Mouse (Mus musculus) adrenal gland, postnatal 36 days (tissue): ENCODE measurements around the gene Ankrd6. TPM values are rescaled to one million over a fixed set of nuclear protein-coding genes. Genes with fewer than 3 reads are reported as not detected.
A peak's percentile ranks its signal among the peaks of the same experiment; 100 is the strongest.
"Not testable (repeated sequence)": the region's sequence is repeated elsewhere in the genome, so short reads cannot be mapped to it uniquely, and the experiment has no call there.

Source experiments
- DNase-seq, 2 experiments: peaks; one replicate each; pipeline ENCODE4 v3.0.0; 2021; ENCODE audit warnings: mixed read lengths in 1 of 2
- long read RNA-seq, 2 experiments: library from polyadenylated mRNA; stranded (forward); transcript quantifications; one replicate each; pipeline ENCODE4 v2.0.0; 2021; ENCODE audit warnings: borderline sequencing depth in 2 of 2
- total RNA-seq, 2 experiments: library from RNA; stranded (reverse); gene quantifications; 2 replicates each; pipeline ENCODE4 v1.2.3; 2021

Gene Ankrd6
- 1 to 10 TPM; 1.6 to 3.1 TPM for total RNA-seq
- long read RNA-seq, experiment 1, result 0 reads
- long read RNA-seq, experiment 2, result 0 reads

DNA sequence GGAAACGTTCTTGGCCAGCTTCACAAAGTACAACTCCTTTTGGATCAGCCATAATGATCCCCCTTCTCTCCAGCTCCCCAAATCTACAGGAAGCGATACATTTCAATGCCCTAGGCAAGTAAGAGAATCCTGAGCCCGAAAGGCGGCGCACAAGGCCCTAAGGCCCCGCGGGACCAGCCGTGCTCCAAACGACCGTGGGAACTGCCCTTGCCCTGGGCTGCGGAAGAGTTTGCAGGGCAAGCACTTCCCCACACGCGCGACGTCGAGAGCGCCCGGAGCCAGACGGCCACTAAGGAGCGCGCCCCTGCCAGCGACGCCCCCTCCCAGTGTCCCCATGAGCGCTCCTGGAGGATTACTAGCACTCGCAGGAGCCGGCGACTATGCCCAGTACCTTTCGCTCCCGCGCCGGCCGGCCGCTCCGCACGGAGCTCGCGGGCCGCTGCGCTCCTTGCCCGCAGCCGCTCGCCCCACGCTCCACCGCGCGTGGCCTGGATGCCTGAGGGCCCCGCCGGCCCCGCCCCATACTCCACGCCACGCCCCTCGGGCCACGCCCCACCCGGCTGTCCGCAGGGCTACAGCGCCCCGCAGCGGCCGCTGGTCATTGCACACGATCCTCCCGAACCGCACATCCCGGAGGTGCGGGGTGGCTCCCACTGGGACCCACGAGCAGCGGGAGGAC lies at the start of gene Ankrd6:
Ankrd6 (minus strand) TSS at position 486 of the 679 bp plus-strand sequence.
- peak; percentile 84 to 88 for DNase-seq

DNA sequence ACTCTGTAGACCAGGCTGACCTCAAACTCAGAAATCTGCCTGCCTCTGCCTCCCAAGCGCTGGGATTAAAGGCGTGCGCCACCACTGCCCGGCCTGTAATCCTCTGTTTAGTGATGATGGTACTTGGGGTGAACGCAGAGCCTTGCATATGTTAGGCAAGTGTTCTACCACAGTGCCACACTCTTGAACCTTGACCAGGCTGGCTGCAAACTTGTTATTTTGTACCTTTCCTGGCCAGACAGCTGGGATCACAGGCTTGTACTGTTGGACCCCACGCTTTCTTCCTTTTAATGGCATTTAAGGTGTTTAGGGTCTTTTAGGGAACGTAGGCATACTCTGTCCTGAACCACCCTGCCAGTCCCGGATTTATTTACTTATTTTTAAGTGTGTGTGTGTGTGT lies 48.4 kb upstream of the Ankrd6 start:
- no peak for DNase-seq

DNA sequence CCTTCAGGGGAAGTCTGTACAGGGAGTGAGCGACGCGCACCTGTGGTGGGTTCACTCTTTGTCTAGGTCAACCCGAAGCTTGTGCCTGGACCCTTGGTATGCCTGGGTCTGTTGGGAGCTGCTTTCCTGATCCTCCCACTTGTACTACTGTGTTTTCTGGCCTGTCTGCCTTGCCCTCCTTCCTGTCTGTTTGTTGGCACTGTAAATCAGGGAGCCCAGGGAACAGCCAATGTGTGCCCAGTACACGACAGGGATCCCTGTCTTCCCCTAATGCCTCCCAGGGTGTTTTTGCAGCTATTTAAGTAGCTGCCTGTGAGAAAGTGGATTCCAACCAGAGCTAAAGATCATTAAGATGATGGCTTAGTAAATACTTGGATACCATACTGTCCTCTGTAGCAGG lies 46.9 kb upstream of the Ankrd6 start:
- no peak for DNase-seq

DNA sequence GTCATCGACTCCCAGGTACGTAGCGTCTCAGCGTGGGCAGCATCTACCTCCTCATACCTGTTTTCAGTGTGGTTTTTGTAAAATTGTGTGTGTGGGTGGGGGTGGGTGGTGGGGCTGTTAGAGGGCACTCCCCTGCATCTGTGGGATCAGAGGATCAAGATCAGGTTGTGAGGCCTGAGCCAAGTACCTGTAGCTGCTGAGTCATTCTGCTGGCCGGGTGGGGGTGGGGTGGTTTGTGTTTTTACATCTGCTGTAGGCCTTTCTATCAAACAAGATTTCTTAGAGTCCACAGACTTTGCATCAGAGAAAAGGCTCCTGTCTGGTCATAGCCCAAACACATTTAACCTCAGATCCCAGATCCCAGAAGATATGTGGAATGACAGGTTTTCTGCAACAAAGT lies 45.4 kb upstream of the Ankrd6 start:
- DNase-seq, result no peak

DNA sequence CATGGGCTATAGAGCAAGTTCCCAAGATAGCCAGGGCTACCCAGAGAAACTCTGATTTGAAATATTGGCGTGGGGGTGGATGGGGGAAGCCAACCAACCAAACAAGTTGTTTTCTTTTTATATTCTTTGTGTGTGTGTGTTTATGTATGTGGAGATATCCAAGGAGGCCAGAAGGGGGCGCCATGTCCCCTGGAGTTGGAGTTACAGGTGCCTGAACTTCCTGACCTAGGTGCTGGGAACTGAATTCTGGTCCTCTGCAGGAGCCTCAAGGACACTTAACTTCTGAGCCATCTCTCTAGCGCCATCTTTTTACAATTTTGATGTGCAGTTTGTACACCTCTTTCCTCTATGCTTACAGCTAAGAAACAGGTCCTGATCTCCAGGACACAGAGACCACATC lies 43.5 kb upstream of the Ankrd6 start:
- DNase-seq, result no peak

DNA sequence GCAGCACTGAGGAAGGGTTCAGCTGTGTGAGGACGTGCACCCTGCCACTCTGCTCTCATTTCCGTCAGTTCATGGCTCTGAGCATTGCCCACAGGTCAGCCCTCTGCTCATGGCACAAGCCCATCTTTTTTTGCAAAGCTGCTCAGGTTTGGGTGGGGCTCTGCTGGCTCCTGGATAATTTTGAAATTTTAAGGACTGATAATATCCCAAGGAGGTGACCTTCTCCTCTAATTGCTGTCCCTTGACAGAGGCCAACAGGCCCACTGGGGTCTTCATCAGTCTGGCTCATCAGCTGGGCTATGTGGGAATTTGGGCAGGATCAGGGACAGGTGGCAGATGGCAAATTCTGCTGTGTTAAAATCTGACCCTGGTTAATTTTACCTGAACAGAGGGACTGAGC lies 38.7 kb upstream of the Ankrd6 start:
- no peak for DNase-seq

DNA sequence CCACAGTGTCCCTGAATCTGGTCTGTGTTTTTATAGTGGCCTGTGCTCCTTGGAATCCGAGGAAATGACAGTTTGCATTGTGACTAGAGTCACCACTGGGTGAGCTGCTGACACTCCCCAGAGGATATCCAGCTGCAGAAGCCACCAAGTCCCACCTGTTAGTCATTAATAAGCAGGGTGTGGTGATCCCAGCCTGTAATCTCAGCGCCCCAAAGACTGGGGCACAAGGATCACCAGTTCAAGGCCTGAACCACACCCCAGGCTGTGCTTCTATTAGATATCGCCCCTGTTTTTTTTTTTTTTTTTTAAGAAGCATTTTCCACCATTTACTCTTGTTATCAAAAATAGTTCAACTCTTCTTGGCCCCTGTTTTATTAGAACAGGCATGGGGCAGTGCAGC lies 36.4 kb upstream of the Ankrd6 start:
- no peak for DNase-seq

DNA sequence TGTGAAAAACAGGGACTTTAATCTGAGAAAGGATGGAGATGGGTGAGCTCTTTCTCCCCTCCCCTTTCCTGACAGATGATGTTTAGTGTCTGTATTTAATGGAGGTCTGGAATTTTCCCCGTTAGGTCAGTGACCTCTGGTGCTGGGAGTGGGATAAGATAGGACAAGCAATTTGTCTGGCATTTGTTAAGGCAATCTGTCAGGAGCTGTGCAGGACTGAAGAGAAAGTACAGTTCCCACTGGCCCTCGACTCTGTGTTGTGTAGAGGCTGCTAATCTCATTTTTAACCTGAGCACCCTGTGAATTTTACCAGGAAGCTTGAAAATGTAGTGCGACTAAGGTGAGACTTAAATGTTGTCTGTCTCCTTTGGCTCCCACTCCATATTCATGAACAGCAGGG lies 35.0 kb upstream of the Ankrd6 start:
- DNase-seq, result no peak

DNA sequence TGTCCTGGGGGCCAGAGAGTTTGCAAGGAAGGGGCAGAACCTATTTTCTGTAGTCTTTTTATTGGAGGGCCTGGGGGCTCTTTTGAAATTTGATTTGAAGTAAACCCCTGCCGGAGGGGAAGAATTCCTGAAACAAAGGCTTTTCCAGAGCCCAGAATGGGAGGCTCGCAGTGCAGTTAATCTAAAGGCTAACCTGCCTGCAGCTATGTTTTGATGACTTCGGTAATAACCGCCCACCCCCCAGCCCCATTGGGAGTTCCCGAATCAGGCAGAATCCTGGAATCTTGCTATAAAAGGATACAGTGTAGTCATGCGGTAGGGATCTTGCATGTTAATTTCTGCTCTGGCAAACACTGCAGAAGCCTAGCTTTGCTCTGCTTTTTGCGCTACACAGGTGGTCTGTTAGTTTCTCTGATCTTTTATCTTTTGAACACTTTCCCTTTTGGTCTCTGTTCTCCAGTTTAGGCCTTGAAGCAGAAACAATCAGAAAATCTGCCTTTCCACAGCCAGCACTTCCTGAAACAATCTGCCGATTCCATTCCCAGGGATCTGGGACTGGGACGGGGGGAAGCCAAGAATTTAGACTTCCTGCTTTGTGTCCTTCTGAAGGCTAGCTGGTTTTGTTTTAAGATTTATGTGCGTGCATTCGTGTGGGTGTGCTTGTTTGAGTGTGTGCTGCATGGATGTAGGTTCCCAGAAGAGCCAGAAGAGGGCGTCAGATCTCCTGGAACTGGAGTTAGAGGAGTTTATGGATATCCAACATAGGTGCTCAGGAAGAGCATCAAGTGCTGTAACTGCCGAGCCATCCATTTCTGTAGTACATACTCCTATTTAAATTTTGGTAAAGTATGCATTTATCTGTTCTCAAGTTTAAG lies 34.4 kb upstream of the Ankrd6 start:
- no peak for DNase-seq

DNA sequence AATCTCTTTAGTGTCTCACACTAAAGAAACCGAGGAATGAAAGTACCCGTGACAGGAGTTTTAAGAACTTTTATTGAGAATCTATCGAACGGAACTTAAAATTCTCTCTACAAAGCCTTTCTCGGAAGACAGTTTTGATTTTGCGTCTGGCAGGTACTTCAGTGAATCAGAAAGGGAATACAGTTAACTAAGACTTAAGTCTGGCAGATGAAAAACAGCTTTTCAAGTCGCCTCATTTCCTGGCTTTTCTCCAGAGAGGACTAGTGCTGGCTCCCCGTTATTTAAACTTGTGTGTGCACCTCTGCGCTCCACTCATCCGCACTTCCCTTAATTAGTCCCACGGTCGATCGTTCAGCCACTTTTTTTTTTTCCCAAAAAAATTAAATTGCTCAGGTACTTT lies 33.6 kb upstream of the Ankrd6 start:
- DNase-seq, result no peak

DNA sequence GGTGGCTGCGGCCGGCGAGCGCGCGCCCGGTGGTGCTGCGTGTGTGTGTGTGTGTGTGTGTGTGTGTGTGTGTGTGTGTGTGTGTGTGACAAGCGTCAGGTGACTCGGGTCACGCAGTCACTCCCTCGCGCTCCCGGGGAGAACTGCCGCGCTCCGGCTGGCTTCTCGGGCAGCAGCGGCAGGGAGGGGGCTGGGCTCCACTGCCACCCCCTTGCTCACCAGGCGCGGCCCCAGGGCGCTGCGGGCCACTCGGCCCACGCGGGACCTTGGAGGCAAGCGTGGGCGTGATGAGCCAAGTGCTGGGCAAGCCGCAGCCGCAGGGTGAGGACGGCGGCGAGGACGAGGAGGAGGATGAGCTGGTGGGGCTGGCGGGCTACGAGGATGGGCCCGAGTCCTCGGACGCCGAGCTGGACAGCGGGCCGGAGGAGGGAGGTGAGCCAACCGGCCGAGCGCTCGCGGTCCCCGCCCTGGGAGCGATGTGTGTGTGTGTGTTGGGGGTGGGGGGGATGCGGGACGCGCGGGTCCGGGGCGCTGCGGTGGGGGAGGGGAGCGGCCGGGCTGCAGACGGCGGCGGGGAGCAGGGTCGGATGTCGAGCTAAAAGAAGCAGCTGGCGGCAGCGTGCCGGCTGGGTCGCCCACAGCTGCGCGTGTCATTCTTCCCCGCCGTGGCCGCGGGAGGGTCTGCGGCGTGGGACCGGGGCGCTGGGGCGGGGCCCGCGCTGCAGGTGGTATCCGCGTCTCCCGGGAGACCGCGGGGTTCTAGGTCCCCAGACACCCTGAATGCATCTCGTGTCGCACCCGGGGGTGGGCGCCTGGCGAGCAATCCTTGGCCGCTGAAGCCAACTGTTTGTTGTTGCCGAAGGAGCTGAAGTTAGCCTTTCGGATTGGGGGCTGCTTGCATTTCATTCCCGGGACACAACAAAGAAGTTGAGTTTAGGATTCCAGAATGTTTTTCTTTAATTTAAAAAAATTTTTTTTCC lies 32.8 kb upstream of the Ankrd6 start:
- peak; percentile 76 to 81 for DNase-seq

DNA sequence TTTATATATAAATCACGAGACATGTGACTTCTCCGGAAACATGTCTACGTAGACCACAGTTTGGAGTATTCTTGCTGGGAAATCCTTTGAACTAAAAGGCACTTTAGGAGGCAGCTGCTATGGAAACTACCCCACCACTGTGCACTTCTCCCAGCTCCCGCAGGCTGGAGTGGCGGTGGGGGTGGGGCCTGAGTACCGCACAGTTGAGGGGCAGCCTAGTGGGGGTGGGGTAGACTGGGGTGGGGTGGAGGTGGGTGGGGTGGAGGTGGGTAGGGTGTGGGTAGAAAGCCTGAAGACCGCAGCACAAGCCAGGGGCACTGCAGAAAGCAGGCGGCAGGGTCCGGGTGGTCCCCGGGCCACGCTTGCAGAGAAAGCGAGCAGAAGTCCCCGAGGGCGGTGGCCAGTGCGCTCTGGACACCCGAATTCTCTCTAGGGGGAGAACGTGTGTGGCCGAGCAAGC lies 32.1 kb upstream of the Ankrd6 start, which contains the start of gene Rragd:
Rragd (plus strand) TSS at position 322 of the 460 bp plus-strand sequence.
- DNase-seq, result peak; percentile 33 to 59

DNA sequence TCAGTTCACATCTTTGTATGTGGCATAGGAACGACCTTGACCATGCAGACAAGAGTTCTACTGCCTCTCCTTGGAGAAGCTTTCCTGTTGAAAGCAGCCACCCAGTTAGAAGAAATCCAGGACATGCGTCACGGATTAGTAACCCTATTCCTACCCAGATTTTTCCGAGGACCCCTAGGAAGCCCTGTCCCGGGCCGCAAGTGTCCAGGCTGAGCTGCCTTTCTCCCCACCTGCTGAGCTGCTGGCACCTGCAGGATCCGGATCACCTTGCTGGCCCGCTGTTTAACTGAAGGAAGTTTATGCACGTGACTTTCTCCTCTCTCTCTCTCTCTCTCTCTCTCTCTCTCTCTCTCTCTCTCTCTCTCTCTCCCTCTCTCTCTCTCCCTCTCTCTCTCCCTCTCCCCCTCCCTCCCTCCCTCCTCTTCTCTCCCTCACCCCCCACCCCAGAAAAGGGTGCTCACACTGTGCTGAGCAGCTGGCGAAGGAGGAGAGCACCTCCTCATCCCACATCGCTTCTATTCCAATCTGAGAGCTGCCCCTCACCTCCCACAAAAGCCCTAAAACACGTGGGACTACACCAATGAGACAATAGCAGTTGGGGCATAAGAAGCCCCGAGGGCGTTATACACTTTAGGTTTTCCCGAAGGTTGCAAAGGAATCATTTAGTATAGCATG lies 31.5 kb upstream of the Ankrd6 start:
- DNase-seq, result no peak

DNA sequence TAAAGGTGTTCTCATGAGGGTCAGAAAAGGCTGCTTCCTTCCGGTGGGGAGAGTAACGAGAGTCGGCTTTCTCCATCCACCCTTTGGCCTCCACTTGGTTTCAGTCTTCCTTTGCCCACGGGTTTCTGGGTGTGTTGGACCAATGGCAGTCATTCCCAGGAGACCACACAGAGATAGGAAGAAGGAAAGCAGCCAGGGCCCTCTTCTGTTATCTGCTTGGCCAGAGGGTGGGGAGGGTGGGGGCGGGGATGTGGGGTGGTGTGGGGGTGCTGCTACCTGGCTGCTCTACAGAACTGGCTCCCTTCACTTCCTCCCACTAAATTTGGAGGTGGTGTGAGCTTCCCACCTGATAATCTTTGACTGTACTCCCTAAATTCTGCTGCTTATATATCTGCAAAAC lies 31.0 kb upstream of the Ankrd6 start:
- DNase-seq, result no peak

DNA sequence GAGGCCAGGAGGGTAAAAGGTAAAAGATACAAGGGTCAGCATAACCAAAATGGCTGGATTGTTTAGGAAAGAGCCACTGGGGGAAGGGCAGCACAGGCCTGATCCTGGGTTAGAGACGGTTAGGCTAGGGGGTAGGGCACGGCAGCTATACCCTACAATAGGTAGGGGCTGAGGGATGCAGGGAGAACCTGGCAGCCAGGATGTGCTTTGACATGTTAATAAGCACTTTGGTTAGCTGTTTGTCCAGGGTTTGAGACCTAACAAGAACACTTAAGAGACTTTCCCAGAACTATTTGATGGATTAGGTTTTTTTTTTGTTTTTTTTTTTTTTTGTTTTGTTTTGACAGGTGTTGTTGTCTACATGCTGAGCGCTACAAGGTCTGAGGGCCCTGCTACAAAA lies 29.4 kb upstream of the Ankrd6 start:
- no peak for DNase-seq

DNA sequence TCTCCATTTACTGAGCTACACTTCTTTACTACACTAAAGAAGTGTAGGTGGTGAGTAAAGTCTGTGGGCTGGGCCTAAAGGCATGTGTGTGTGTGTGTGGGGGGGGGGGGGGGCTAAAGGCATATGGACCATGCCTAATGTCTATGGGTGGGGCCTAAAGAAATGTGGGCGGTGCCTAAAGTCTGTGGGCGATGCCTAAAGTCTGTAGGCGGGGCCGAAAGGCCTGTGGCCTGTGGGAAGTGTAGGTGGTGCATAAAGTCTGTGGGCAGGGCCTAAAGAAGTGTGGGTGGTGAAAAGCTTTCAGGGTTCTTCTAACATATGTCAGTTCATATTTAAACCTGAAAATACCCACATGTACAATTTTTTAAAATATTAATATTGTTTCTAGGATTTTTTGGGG lies 26.7 kb upstream of the Ankrd6 start:
- no peak for DNase-seq

DNA sequence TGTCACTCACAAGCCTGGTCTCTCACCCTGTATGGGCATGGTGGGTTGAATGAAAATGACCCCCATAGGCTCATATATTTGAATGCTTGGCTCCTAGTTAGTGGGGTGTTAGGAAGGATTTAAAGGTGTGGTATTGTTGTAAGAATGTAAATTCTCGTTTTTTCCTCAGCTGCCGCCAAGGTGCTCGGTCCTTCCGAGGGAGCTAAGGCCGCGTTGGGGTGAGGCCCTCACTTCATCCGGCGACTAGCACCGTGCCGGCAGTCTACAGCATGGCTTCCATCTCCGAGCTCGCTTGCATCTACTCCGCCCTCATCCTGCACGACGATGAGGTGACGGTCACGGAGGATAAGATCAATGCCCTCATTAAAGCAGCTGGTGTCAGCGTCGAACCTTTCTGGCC lies 14.0 kb upstream of the Ankrd6 start:
- DNase-seq, result not testable (repeated sequence)

DNA sequence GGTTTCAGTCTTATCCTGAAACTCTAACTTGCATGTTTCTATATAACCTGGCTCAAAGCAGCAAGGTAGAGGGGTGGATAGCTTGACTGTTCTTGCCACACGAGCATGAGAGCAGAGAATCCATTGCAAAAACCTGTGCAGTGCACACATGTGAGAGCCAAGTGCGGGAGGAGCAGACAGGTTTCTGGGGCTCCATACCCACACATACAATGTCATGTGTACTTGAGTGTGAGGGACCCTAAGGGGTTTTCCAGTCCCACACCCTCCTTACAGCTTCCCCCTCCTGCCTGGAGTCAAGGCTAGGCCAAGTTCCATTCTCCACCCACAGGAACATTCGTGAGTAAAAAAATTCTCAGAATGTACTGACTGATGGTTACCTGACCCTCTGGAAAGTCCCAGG lies 10.8 kb upstream of the Ankrd6 start:
- no peak for DNase-seq

DNA sequence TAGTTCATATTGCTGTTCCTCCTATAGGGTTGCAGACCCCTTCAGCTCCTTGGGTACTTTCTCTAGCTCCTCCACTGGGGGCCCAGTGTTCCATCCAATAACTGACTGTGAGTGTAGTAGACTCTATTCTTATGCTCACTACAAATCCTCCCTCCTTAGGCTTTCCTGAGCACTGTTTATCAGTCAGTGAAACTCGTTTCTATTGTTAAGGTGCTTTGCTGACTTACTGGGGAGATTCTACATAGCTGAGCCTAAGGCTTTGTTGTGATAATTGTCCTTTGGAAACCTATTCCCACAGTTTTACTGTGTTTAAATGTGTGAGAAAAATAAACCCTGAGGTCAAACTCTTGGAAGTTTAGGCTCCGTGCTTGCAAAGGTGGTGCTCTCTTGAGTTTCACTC lies 5.8 kb upstream of the Ankrd6 start:
- DNase-seq, result no peak

DNA sequence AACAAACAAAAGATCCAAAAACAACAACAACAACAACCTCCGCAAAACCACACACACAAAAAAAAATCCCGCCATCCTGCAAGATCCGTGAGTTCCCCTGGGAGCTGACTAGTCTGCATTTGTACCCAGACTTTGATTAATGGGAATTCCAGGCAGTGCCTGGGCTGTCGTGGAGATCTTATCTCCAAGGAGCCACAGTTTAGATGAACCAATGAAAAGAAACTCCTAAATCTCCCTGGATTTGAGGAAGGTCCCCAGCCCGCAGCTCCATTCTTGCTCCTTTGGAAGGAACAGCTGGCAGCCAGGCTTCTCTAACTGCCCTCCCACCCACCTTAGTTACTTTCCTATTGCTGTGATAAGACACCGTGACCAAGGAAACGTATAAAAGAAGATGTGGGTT lies 2.0 kb upstream of the Ankrd6 start:
- DNase-seq, result no peak
